Mouse (Mus musculus): ENCODE measurements around the gene Cbl.

- TF ChIP-seq CTCF (IDR thresholded peaks at IDR 0.05; ENCODE audit: control insufficient read depth, insufficient read depth, insufficient read length) (no peak), USF1 (IDR thresholded peaks at IDR 0.05; ENCODE audit: low read depth) (no peak), MAX (IDR thresholded peaks at IDR 0.05) (no peak)
Observed at GRCm38 (mm10) chr9:44266478-44267226, 32.8 kb upstream of the Cbl start.

Data from C2C12 (cell line).